Mouse (Mus musculus): ENCODE results near the gene 0610030E20Rik. TPM values are rescaled to one million over a fixed set of nuclear protein-coding genes. Genes with fewer than 3 reads are reported as not detected.

Gene 0610030E20Rik
- total RNA-seq (2021), result 10 to 100 TPM; 11.2 to 12.8 TPM
- long read RNA-seq, experiment 1, partial matches to known transcripts, result 0 of 2 reads
- long read RNA-seq, experiment 1, other reads (novel, unspliced or antisense), result 2 of 2 reads
- long read RNA-seq, experiment 2, full-length matches to known transcripts, result 8 of 12 reads
- long read RNA-seq, experiment 2, partial matches to known transcripts, result 2 of 12 reads
- long read RNA-seq, experiment 2, other reads (novel, unspliced or antisense), result 2 of 12 reads

GRCm38 (mm10) chr6:72347166-72347941, at the start of gene 0610030E20Rik:
Gene 0610030E20Rik (plus strand): TSS chr6:72347317.
- peak; percentile 79 for DNase-seq

GRCm38 (mm10) chr6:72297825-72298224, 49.3 kb upstream of the 0610030E20Rik start:
- DNase-seq, result no peak

GRCm38 (mm10) chr6:72302349-72302925, 44.7 kb upstream of the 0610030E20Rik start:
- no peak for DNase-seq

GRCm38 (mm10) chr6:72303510-72303909, 43.6 kb upstream of the 0610030E20Rik start:
- DNase-seq, result no peak

GRCm38 (mm10) chr6:72312198-72312597, 34.9 kb upstream of the 0610030E20Rik start:
- no peak for DNase-seq

- DNase-seq, result peak; percentile 21
Observed at GRCm38 (mm10) chr6:72313124-72313867, 33.8 kb upstream of the 0610030E20Rik start.

GRCm38 (mm10) chr6:72315384-72315783, 31.7 kb upstream of the 0610030E20Rik start:
- no peak for DNase-seq

GRCm38 (mm10) chr6:72316044-72316443, 31.1 kb upstream of the 0610030E20Rik start:
- DNase-seq, result no peak

GRCm38 (mm10) chr6:72318440-72318839, 28.7 kb upstream of the 0610030E20Rik start:
- DNase-seq, result no peak

- DNase-seq, result no peak
Observed at GRCm38 (mm10) chr6:72319019-72319418, 28.1 kb upstream of the 0610030E20Rik start.

GRCm38 (mm10) chr6:72322936-72323335, 24.2 kb upstream of the 0610030E20Rik start:
- no peak for DNase-seq

- DNase-seq, result no peak
Observed at GRCm38 (mm10) chr6:72323786-72324508, 23.2 kb upstream of the 0610030E20Rik start.

GRCm38 (mm10) chr6:72326274-72326673, 20.8 kb upstream of the 0610030E20Rik start:
- DNase-seq, result no peak

GRCm38 (mm10) chr6:72329019-72329418, 18.1 kb upstream of the 0610030E20Rik start:
- no peak for DNase-seq

- DNase-seq, result no peak
Observed at GRCm38 (mm10) chr6:72330133-72330532, 17.0 kb upstream of the 0610030E20Rik start.

- no peak for DNase-seq
Observed at GRCm38 (mm10) chr6:72333111-72333510, 14.0 kb upstream of the 0610030E20Rik start.

- DNase-seq, result no peak
Observed at GRCm38 (mm10) chr6:72340481-72340880, 6.6 kb upstream of the 0610030E20Rik start.

GRCm38 (mm10) chr6:72344396-72345073, 2.6 kb upstream of the 0610030E20Rik start:
- DNase-seq, result no peak

GRCm38 (mm10) chr6:72345074-72345567, 2.0 kb upstream of the 0610030E20Rik start, which contains the start of gene Usp39:
Gene Usp39 (minus strand): TSS chr6:72345184.
- peak; percentile 91 for DNase-seq

GRCm38 (mm10) chr6:72345633-72346032, 1.5 kb upstream of the 0610030E20Rik start:
- no peak for DNase-seq

GRCm38 (mm10) chr6:72346261-72346660, 856 bp upstream of the 0610030E20Rik start:
- no peak for DNase-seq
